Mouse (Mus musculus) kidney, embryonic 14.5 days (tissue): ENCODE data around the gene Tagap1. TPM values are rescaled to one million over a fixed set of nuclear protein-coding genes. Genes with fewer than 3 reads are reported as not detected.
"Not testable (repeated sequence)": the region's sequence is repeated elsewhere in the genome, so short reads cannot be mapped to it uniquely, and the experiment has no call there.

Experiments
- ATAC-seq: fragments of 200-750 bp; cut with Nextera tagmentation; 2 replicates; pipeline ENCODE4 v1.8.0; 2017; ENCODE audit warnings: moderate number of reproducible peaks, mild to moderate bottlenecking, moderate TSS enrichment, moderate library complexity; ENCODE audit not compliant: low FRiP score, low TSS enrichment
- H3K27ac ChIP-seq: fragments of 300-500 bp; sonication (generic); 2 replicates; pipeline ENCODE4 v1.5.1; 2014; ENCODE audit warnings: low read depth, mild to moderate bottlenecking, low read length, moderate library complexity, mixed read lengths
- H3K27me3 ChIP-seq: fragments of 300-500 bp; sonication (generic); 2 replicates; pipeline ENCODE4 v1.6.1; 2014; ENCODE audit warnings: mild to moderate bottlenecking, low read length; ENCODE audit not compliant: control insufficient read depth, insufficient read depth
- H3K36me3 ChIP-seq: fragments of 300-500 bp; sonication (generic); 2 replicates; pipeline ENCODE4 v1.6.1; 2014; ENCODE audit warnings: low read length, mixed read lengths; ENCODE audit not compliant: control insufficient read depth, insufficient read depth
- H3K4me1 ChIP-seq: fragments of 300-500 bp; sonication (generic); 2 replicates; pipeline ENCODE4 v1.6.1; 2014; ENCODE audit warnings: low read length, mixed read lengths; ENCODE audit not compliant: control insufficient read depth, insufficient read depth
- H3K4me2 ChIP-seq: fragments of 300-500 bp; sonication (generic); replicated peaks from 2 replicates; pipeline ENCODE4 v1.6.1; 2014; ENCODE audit warnings: low read depth, mild to moderate bottlenecking, low read length
- H3K4me3 ChIP-seq: fragments of 300-500 bp; sonication (generic); 2 replicates; pipeline ENCODE4 v1.5.1; 2014; ENCODE audit warnings: mild to moderate bottlenecking, low read length
- H3K9ac ChIP-seq: fragments of 300-500 bp; sonication (generic); 2 replicates; pipeline ENCODE4 v1.6.1; 2014; ENCODE audit warnings: low read depth, mild to moderate bottlenecking, low read length, moderate library complexity
- H3K9me3 ChIP-seq: fragments of 300-500 bp; sonication (generic); 2 replicates; pipeline ENCODE4 v1.6.1; 2016; ENCODE audit warnings: low read length; ENCODE audit not compliant: control insufficient read depth
- WGBS: fragments of 180-500 bp; shearing (Covaris S2); extraction: QIAGEN DNeasy Blood & Tissue Kit; methylation state at CpG from one replicate; pipeline ENCODE4 v1.1.7; 2014; 5-methylcytosine and 5-hydroxymethylcytosine counted together
- polyA plus RNA-seq: library from polyadenylated mRNA; unstranded; fragments of >200 nt; fragmentation: Nextera tagmentation; extraction: Ambion mirVana; gene quantifications from 2 replicates; pipeline ENCODE4 v1.2.1, GENCODE M21; 2014

Gene Tagap1
- polyA plus RNA-seq, 1 experiment from 2014 or later: 80.2 TPM

DNA sequence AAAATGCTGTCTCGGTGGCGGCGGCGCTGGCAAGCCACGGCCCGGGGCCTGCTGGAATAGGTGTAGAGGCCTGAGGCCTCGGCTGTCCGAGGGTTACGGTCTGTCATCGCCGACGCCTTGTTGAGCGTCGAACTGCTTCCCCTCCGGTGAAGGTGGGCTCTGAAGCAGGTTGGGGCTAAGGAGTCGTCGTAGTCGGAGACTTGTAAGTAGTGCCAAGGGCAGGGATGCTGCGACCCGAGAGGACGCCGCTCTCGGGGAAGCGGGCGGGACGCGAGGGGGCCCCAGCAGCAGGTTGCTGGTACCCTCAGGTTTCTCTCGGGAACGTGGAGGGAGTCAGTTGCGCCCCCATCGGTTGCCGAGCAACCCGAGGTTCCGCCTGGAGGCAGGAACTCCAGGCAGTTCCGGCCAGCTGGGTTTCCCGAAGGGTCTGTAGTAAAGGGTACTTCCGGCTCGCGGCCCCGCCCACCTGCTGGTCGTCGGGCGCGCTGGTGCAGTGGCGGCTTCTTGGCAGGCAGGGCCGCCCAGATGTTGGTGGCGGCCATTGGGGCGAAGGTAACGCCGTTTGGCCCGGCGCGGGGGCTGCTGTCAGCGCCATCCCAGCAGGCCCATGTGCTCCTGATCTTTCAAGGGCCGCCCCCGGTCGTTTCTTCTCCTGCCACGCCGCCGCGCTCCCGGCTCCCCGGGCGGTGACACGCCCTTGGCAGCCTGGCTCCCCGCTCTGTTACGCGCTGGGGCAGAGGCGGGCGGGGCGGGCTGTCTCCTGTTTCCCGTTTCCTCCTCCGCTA lies 12.8 kb downstream of the Tagap1 start, which contains the start of gene Rsph3b:
Rsph3b (minus strand) TSS at position 699 of the 785 bp plus-strand sequence.
- Histone ChIP-seq H3K9ac (peak within 1 kb of the TSS; percentile 47), H3K4me3 (peak within 1 kb of the TSS; percentile 51), H3K4me2 (peak within 1 kb of the TSS; percentile 56), H3K27ac (peak within 1 kb of the TSS; percentile 73; the same call in 1 of the 2 replicates)
- H3K36me3 ChIP-seq, H3K9me3 ChIP-seq, H3K4me1 ChIP-seq, H3K27me3 ChIP-seq: not testable (repeated sequence)
- WGBS: under 1% methylated on average over 59 of the region's 73 CpGs
- peak; percentile 97 for ATAC-seq

DNA sequence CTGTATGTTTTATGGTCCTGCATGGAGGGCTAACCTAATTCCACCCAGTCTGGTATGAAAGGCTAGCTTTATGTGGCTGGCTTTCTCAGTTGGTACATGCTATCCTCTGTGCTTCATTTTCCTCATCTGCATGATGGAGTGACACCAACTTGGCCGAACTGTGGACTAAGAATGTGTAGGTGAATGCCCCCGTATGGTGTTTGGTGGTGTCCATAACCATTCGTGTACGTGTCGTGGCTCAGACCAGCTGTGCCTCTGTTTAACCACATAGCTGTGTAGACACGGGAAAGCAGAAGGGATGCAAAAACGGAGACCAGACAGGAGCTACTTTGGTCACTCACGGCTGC lies 13.3 kb downstream of the Tagap1 start:
- not testable (repeated sequence) for H3K27ac ChIP-seq, H3K27me3 ChIP-seq, H3K9me3 ChIP-seq, H3K9ac ChIP-seq, H3K4me1 ChIP-seq, H3K36me3 ChIP-seq
- peak overlapping the region; percentile 51; the same call in 1 of the 2 replicates for H3K4me3 ChIP-seq
- ATAC-seq: peak; percentile 9; the same call in 1 of the 2 replicates
- WGBS: no CpG with 5 or more reads among the region's 8 CpGs
- peak overlapping the region; percentile 56 for H3K4me2 ChIP-seq

DNA sequence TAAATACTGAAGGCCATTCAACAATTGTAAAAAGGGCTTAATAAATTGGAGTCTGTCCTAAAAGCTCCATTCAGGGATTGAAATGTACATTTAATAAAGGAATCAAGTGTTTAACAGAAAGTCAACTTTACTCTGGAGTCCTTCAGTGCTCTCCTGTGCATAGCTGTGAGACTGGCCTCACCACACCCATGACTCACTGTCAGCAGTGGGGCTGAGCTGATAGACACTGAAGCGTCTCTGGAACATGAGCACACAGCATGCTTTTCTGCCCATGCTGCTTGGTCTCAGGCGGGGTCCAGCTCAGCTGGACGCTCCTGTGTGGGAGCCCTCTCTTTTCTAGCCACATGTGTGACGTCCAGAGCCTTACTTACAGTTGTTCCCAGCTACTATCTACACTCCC lies 18.4 kb downstream of the Tagap1 start:
- not testable (repeated sequence) for H3K36me3 ChIP-seq, ATAC-seq, H3K4me1 ChIP-seq, H3K9me3 ChIP-seq, H3K27me3 ChIP-seq, H3K9ac ChIP-seq, H3K4me2 ChIP-seq, H3K27ac ChIP-seq, H3K4me3 ChIP-seq
- WGBS: no CpG with 5 or more reads among the region's 4 CpGs

DNA sequence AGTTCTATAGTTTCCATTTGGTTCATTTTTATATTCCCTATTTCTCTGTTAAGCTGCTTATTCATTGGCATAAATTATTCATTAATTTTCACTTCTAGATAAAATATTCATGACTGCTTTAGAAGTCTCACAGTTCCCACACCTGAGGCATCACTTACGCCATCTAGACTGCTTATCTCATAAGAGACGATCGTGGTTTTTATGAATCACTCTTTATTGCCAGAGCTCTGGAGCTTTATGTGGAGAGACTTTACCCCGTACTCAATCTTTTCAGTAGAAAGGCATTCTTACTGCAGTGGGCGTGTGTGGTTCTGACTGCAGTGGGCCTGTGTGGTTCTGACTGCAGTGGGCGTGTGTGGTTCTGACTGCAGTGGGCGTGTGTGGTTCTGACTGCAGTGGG lies 29.3 kb downstream of the Tagap1 start:
- not testable (repeated sequence) for ATAC-seq, H3K4me1 ChIP-seq

DNA sequence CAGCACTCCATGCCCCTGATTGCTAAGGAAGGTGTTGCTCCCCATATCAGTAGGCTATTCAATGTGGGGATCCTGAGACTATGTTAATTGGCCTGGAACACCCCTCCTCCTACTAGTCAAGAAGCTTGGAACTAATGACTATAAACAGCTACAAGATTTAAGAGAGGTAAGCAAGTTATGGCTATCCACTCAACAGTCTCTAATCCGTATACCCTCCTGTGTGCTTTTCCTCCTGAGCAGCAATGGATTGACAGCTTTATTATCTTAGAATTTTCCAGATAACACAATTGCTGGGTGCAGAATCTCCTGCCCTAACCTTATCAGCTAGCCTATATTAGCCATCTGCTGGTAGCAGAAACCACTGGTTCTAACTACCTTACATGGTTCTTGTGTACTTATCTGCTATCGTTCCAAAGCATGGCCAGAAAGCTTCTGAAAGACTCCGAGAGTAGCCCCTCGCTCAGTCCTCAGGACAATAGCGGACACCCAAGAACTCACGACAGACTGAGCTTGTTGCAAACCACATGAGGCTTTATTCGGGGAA lies 40.5 kb downstream of the Tagap1 start:
- not testable (repeated sequence) for H3K9me3 ChIP-seq, H3K27me3 ChIP-seq, H3K9ac ChIP-seq, H3K27ac ChIP-seq, H3K4me3 ChIP-seq, H3K4me2 ChIP-seq, ATAC-seq, H3K36me3 ChIP-seq, H3K4me1 ChIP-seq
- WGBS: 91% methylated on average over 7 of the region's 7 CpGs

More for the DNA sequence above, 29.3 kb downstream of the Tagap1 start:
- not testable (repeated sequence) for H3K9me3 ChIP-seq, H3K27ac ChIP-seq, H3K9ac ChIP-seq, H3K27me3 ChIP-seq, H3K4me3 ChIP-seq, H3K36me3 ChIP-seq, H3K4me2 ChIP-seq
- WGBS: 94% methylated on average over 6 of the region's 7 CpGs

DNA sequence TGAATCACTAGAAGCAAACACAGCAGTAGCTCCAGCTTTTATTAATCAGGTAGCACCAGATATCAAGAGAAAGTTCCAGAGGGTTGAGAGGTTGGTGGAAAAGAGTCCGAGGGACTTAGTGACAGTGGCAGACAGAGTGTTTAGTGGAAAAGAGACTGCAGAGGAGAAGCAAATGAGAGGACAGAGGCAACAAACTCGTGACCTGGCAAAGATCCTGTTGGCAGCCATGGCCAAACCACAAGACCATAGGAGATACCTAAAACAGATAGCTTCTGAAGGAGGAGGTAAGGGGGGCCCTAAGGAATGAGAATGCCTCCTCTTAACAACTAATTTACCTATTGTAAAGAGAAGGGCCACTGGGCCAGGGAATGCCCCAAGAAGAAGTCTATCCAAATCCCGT lies 41.6 kb downstream of the Tagap1 start:
- H3K4me2 ChIP-seq, H3K27ac ChIP-seq, H3K36me3 ChIP-seq, H3K4me3 ChIP-seq, ATAC-seq, H3K9ac ChIP-seq, H3K9me3 ChIP-seq, H3K4me1 ChIP-seq, H3K27me3 ChIP-seq: not testable (repeated sequence)
- WGBS: 83% methylated on average over 3 of the region's 3 CpGs

DNA sequence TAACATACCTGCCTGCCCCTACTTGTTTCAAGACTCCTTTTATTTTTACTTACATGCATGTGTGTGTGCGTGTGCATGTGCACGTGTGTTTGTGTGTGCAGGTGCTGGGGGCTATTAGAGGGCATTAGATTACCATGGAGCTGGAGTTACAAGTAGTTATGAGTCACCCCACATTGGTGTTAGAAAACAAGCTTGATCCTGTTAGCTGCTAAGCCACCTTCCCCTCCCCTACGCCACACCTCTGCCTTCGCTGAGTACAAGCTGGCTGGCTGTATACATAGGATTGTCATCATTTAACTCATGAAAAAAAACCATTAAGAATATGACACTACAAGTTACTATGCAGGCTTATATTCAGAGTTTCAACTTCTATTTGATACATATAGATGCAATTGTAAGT lies 45.7 kb downstream of the Tagap1 start:
- H3K36me3 ChIP-seq, H3K4me1 ChIP-seq, H3K27ac ChIP-seq, ATAC-seq, H3K4me3 ChIP-seq, H3K4me2 ChIP-seq, H3K9ac ChIP-seq, H3K27me3 ChIP-seq, H3K9me3 ChIP-seq: not testable (repeated sequence)
- 100% methylated on average over 2 of the region's 4 CpGs for WGBS

DNA sequence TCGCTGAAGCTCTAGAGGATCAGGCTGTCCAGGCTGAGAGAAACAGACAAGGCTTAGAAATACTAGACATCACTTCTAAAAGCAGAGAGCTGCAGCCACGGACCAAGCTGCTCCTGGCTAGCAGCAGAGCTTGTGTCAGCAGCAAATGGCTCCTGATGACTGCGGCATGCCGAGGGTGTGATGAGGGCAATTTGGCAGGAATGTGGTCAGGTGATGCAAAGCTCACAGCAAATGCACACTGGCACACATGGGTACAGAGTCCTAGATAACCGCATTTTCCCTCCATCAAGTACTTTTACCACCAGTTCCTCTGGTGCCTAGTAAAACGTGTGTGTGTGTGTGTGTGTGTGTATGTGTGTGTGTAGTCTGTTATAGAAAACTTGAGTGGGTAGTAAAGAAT lies 46.9 kb downstream of the Tagap1 start:
- H3K9ac ChIP-seq, H3K4me1 ChIP-seq, H3K9me3 ChIP-seq, H3K36me3 ChIP-seq, H3K27ac ChIP-seq, H3K4me2 ChIP-seq, H3K4me3 ChIP-seq, H3K27me3 ChIP-seq, ATAC-seq: not testable (repeated sequence)
- 29% methylated on average over 2 of the region's 6 CpGs for WGBS
